Mouse (Mus musculus): ENCODE results near the gene Itgb5. TPM values are rescaled to one million over a fixed set of nuclear protein-coding genes. Genes with fewer than 3 reads are reported as not detected.

Itgb5 gene
- polyA plus RNA-seq, 1 experiment from 2014 or later, result 120 TPM

GRCm38 (mm10) chr16:33894449-33894848 lies 65.0 kb downstream of the Itgb5 start:
- H3K4me1 ChIP-seq, result peaks cover 53% of the 10 kb centered on the region
- H3K27me3 ChIP-seq, result no peaks in the 10 kb centered on the region
- H3K36me3 ChIP-seq, result peaks cover 5% of the 10 kb centered on the region; the same call in 1 of the 2 replicates
- H3K9me3 ChIP-seq, result no peaks in the 10 kb centered on the region
- no peak overlapping the region for H3K27ac ChIP-seq
- no peak overlapping the region for H3K4me2 ChIP-seq (replicated peaks)
- no peak for ATAC-seq (ENCODE audit: insufficient number of reproducible peaks, insufficient read depth, low FRiP score, low TSS enrichment)
- WGBS, result 71% methylated on average over 1 of the region's 1 CpGs
- H3K9ac ChIP-seq, result no peak overlapping the region
- no peak overlapping the region for H3K4me3 ChIP-seq

DNA sequence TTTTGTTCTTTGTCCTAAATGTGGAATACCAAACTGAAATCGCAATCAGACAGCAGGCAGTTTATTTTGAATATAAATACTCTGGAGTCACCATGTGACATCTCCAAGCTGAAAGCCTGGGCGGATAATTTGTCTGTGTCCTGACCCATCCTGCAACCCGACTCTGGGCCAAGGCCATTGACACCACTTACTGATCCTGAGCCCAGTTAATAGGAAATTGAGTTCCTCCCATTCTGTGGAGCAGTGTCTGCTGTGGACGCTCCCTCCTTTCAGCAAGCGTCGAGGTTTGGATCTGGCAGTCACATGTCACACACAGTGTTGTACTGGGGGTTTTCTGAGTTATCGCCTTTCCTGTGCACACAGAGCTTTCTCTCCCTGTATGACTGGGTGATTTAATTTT lies 66.2 kb downstream of the Itgb5 start:
- no peak overlapping the region for H3K4me3 ChIP-seq
- no peaks in the 10 kb centered on the region for H3K27me3 ChIP-seq
- H3K27ac ChIP-seq, result no peak overlapping the region
- peaks cover 16% of the 10 kb centered on the region; the same call in 1 of the 2 replicates for H3K36me3 ChIP-seq
- no peaks in the 10 kb centered on the region for H3K9me3 ChIP-seq
- no peak for ATAC-seq (ENCODE audit: insufficient number of reproducible peaks, insufficient read depth, low FRiP score, low TSS enrichment)
- no peak overlapping the region for H3K4me2 ChIP-seq (replicated peaks)
- H3K9ac ChIP-seq, result no peak overlapping the region
- WGBS, result 45% methylated on average over 7 of the region's 7 CpGs
- H3K4me1 ChIP-seq, result peaks cover 43% of the 10 kb centered on the region

GRCm38 (mm10) chr16:33896801-33897200 lies 67.3 kb downstream of the Itgb5 start:
- 96% methylated on average over 7 of the region's 7 CpGs for WGBS
- no peak overlapping the region for H3K27ac ChIP-seq
- H3K4me1 ChIP-seq, result peaks cover 31% of the 10 kb centered on the region
- no peak overlapping the region for H3K4me2 ChIP-seq (replicated peaks)
- H3K27me3 ChIP-seq, result no peaks in the 10 kb centered on the region
- no peak for ATAC-seq (ENCODE audit: insufficient number of reproducible peaks, insufficient read depth, low FRiP score, low TSS enrichment)
- H3K36me3 ChIP-seq, result peaks cover 21% of the 10 kb centered on the region
- no peak overlapping the region for H3K4me3 ChIP-seq
- no peaks in the 10 kb centered on the region for H3K9me3 ChIP-seq
- no peak overlapping the region for H3K9ac ChIP-seq

GRCm38 (mm10) chr16:33903664-33904441 lies 74.4 kb downstream of the Itgb5 start:
- H3K36me3 ChIP-seq, result peaks cover 32% of the 10 kb centered on the region
- no peak overlapping the region for H3K9ac ChIP-seq
- H3K4me3 ChIP-seq, result no peak overlapping the region
- 28% methylated on average over 11 of the region's 11 CpGs for WGBS
- H3K27me3 ChIP-seq, result no peaks in the 10 kb centered on the region
- no peaks in the 10 kb centered on the region for H3K9me3 ChIP-seq
- peak overlapping the region; percentile 85 for H3K27ac ChIP-seq
- H3K4me2 ChIP-seq (replicated peaks), result peak overlapping the region; percentile 15
- ATAC-seq (ENCODE audit: insufficient number of reproducible peaks, insufficient read depth, low FRiP score, low TSS enrichment), result peak; percentile 86
- H3K4me1 ChIP-seq, result peaks cover 25% of the 10 kb centered on the region

- peak overlapping the region; percentile 85 for H3K27ac ChIP-seq
- H3K36me3 ChIP-seq, result peaks cover 26% of the 10 kb centered on the region
- peaks cover 25% of the 10 kb centered on the region for H3K4me1 ChIP-seq
- no peak overlapping the region for H3K9ac ChIP-seq
- H3K4me3 ChIP-seq, result no peak overlapping the region
- H3K9me3 ChIP-seq, result no peaks in the 10 kb centered on the region
- no peaks in the 10 kb centered on the region for H3K27me3 ChIP-seq
- H3K4me2 ChIP-seq (replicated peaks), result peak overlapping the region; percentile 15
- WGBS, result 26% methylated on average over 5 of the region's 5 CpGs
- ATAC-seq (ENCODE audit: insufficient number of reproducible peaks, insufficient read depth, low FRiP score, low TSS enrichment), result no peak
Measured at GRCm38 (mm10) chr16:33904553-33904952, 75.1 kb downstream of the Itgb5 start.

DNA sequence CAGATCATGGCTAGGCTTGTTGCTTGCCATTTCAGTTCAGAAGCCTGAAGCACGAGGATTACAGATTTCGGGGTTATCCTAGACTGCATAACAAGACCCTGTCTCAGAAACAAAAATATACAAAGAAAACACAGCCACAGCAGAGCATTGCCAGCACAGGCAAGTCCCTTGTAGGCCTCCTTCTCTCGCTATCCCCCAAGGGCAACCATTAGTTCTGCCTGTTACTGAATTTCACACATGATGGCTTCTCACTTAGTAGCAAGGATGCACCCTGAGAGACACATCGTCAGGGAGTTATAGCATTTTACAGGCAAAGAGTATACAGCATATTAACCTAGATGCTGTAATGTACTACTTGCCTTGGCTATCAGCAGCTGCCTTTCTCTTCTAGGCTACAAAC lies 78.8 kb downstream of the Itgb5 start:
- Histone ChIP-seq H3K9me3 (no peaks in the 10 kb centered on the region), H3K27ac (no peak overlapping the region), H3K36me3 (peaks cover 22% of the 10 kb centered on the region), H3K9ac (no peak overlapping the region), H3K4me2 (replicated peaks) (no peak overlapping the region), H3K27me3 (no peaks in the 10 kb centered on the region), H3K4me1 (peaks cover 20% of the 10 kb centered on the region), H3K4me3 (no peak overlapping the region)
- ATAC-seq (ENCODE audit: insufficient number of reproducible peaks, insufficient read depth, low FRiP score, low TSS enrichment), result no peak
- WGBS, result 26% methylated on average over 4 of the region's 4 CpGs

DNA sequence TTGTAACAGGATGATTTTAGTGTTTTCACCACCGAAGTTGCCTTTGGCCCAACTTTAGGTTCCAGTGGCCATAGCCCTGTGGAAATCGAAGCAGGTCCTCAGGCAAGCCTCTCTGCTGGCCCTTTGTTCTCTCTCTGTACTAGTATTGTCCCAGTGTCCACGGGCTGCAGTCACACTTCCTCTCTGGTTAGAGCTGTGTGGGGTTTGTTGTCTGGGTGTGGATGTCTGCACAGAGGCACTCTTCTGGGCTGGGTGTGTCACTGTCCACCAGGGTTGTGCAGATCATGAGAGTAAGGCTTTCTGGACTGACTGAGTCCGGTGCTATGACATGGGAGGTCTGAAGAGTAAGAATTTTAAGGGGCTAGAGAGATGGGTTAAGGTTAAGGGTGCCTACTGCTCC lies 85.5 kb downstream of the Itgb5 start:
- peaks cover 39% of the 10 kb centered on the region for H3K36me3 ChIP-seq
- no peak overlapping the region for H3K9ac ChIP-seq
- no peak overlapping the region for H3K4me2 ChIP-seq (replicated peaks)
- H3K4me1 ChIP-seq, result peaks cover 11% of the 10 kb centered on the region
- no peaks in the 10 kb centered on the region for H3K9me3 ChIP-seq
- 67% methylated on average over 4 of the region's 4 CpGs for WGBS
- H3K27ac ChIP-seq, result no peak overlapping the region
- no peaks in the 10 kb centered on the region for H3K27me3 ChIP-seq
- H3K4me3 ChIP-seq, result no peak overlapping the region
- no peak for ATAC-seq (ENCODE audit: insufficient number of reproducible peaks, insufficient read depth, low FRiP score, low TSS enrichment)

GRCm38 (mm10) chr16:33916473-33917251 lies 87.2 kb downstream of the Itgb5 start:
- Histone ChIP-seq H3K9ac (no peak overlapping the region), H3K4me1 (peaks cover 27% of the 10 kb centered on the region), H3K27ac (peak overlapping the region; percentile 60; the same call in 1 of the 2 replicates), H3K36me3 (peaks cover 49% of the 10 kb centered on the region), H3K4me3 (no peak overlapping the region), H3K4me2 (replicated peaks) (no peak overlapping the region), H3K9me3 (no peaks in the 10 kb centered on the region), H3K27me3 (no peaks in the 10 kb centered on the region)
- ATAC-seq (ENCODE audit: insufficient number of reproducible peaks, insufficient read depth, low FRiP score, low TSS enrichment), result no peak
- 81% methylated on average over 12 of the region's 12 CpGs for WGBS

DNA sequence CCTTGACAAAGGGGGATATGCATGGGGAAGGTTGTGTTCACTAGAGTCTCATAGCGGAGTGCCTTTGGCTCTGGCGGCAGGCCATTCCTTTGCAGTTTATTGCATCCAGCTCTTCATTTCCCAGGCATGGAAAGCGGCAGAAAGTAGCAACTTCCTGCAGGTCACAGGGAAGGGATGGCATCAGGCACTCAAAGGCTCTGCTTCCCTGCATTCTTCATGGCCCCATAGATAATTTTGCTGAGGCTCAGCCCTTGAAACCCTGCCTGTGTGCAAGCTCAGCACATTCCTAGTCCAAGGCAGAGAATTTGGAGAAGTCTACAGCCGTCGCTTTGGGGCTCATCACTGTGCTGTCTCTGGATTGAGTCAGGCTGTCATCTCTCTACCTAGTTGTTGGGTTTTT lies 87.9 kb downstream of the Itgb5 start:
- no peak overlapping the region for H3K4me2 ChIP-seq (replicated peaks)
- peak overlapping the region; percentile 60; the same call in 1 of the 2 replicates for H3K27ac ChIP-seq
- H3K9ac ChIP-seq, result no peak overlapping the region
- no peak overlapping the region for H3K4me3 ChIP-seq
- H3K36me3 ChIP-seq, result peaks cover 44% of the 10 kb centered on the region
- no peak for ATAC-seq (ENCODE audit: insufficient number of reproducible peaks, insufficient read depth, low FRiP score, low TSS enrichment)
- no peaks in the 10 kb centered on the region for H3K9me3 ChIP-seq
- H3K4me1 ChIP-seq, result peaks cover 34% of the 10 kb centered on the region
- no peaks in the 10 kb centered on the region for H3K27me3 ChIP-seq
- 59% methylated on average over 5 of the region's 5 CpGs for WGBS

- H3K36me3 ChIP-seq, result peaks cover 40% of the 10 kb centered on the region
Measured at GRCm38 (mm10) chr16:33917926-33918325, 88.5 kb downstream of the Itgb5 start.

GRCm38 (mm10) chr16:33921514-33921913 lies 92.0 kb downstream of the Itgb5 start:
- Histone ChIP-seq H3K27me3 (no peaks in the 10 kb centered on the region), H3K27ac (peak overlapping the region; percentile 86; the same call in 1 of the 2 replicates), H3K4me3 (no peak overlapping the region), H3K4me1 (peaks cover 41% of the 10 kb centered on the region), H3K36me3 (peaks cover 32% of the 10 kb centered on the region), H3K9ac (no peak overlapping the region), H3K4me2 (replicated peaks) (no peak overlapping the region), H3K9me3 (no peaks in the 10 kb centered on the region)
- 50% methylated on average over 5 of the region's 5 CpGs for WGBS
- ATAC-seq (ENCODE audit: insufficient number of reproducible peaks, insufficient read depth, low FRiP score, low TSS enrichment), result no peak

More at GRCm38 (mm10) chr16:33917926-33918325, 88.5 kb downstream of the Itgb5 start:
- H3K9me3 ChIP-seq, result no peaks in the 10 kb centered on the region
- 83% methylated on average over 5 of the region's 5 CpGs for WGBS
- H3K27me3 ChIP-seq, result no peaks in the 10 kb centered on the region
- H3K27ac ChIP-seq, result no peak overlapping the region
- H3K4me1 ChIP-seq, result peaks cover 40% of the 10 kb centered on the region
- no peak for ATAC-seq (ENCODE audit: insufficient number of reproducible peaks, insufficient read depth, low FRiP score, low TSS enrichment)
- H3K4me2 ChIP-seq (replicated peaks), result no peak overlapping the region
- no peak overlapping the region for H3K4me3 ChIP-seq
- no peak overlapping the region for H3K9ac ChIP-seq
